Mouse (Mus musculus) hindbrain, embryonic 10.5 days (tissue): ENCODE measurements around the gene Sun2. TPM values are rescaled to one million over a fixed set of nuclear protein-coding genes. Genes with fewer than 3 reads are reported as not detected.

Experiments
- DNase-seq: peaks from one replicate; pipeline ENCODE4 v3.0.0-alpha.2; 2017; ENCODE audit warnings: low spot score
- H3K27ac ChIP-seq: fragments of 300-500 bp; sonication (generic); 2 replicates; pipeline ENCODE4 v1.5.1; 2016; ENCODE audit warnings: mild to moderate bottlenecking, moderate library complexity
- H3K27me3 ChIP-seq: fragments of 300-500 bp; sonication (generic); 2 replicates; pipeline ENCODE4 v1.6.1; 2016; ENCODE audit warnings: mild to moderate bottlenecking; ENCODE audit not compliant: poor library complexity, insufficient read depth, severe bottlenecking
- H3K36me3 ChIP-seq: fragments of 300-500 bp; sonication (generic); 2 replicates; pipeline ENCODE4 v1.6.1; 2016; ENCODE audit warnings: mild to moderate bottlenecking, moderate library complexity
- H3K4me1 ChIP-seq: fragments of 300-500 bp; sonication (generic); replicated peaks from 2 replicates; pipeline ENCODE4 v1.6.1; 2016; ENCODE audit warnings: mild to moderate bottlenecking
- H3K4me3 ChIP-seq: fragments of 300-500 bp; sonication (generic); 2 replicates; pipeline ENCODE4 v1.5.1; 2016; ENCODE audit warnings: mild to moderate bottlenecking, moderate library complexity
- H3K9me3 ChIP-seq: fragments of 300-500 bp; sonication (generic); 2 replicates; pipeline ENCODE4 v1.6.1; 2016; ENCODE audit warnings: mild to moderate bottlenecking, moderate library complexity
- WGBS: fragments of 180-500 bp; shearing (Covaris S2); methylation state at CpG from one replicate; pipeline ENCODE4 v1.1.7; 2016; 5-methylcytosine and 5-hydroxymethylcytosine counted together
- polyA plus RNA-seq: library from polyadenylated mRNA; unstranded; fragments of >200 nt; fragmentation: Nextera tagmentation; extraction: Ambion mirVana; gene quantifications from 2 replicates; pipeline ENCODE4 v1.2.1, GENCODE M21; 2016

Sun2 gene
- polyA plus RNA-seq, result 2.0 and 5.0 TPM in 2 replicates

- Histone ChIP-seq H3K4me1 (peaks cover 38% of the 10 kb centered on the region), H3K27ac (peak within 1 kb of the TSS; percentile 97), H3K36me3 (peaks cover 27% of the 10 kb centered on the region), H3K27me3 (no peaks in the 10 kb centered on the region), H3K9me3 (0 out of 2 replicates have a peak, but pooled peaks cover 4% of the 10 kb centered on the region), H3K4me3 (peak within 1 kb of the TSS; percentile 96)
- WGBS, result 1% methylated on average over 93 of the region's 93 CpGs
- DNase-seq, result peak; percentile 90
These were observed at the start of gene Sun2 for GRCm38 (mm10) chr15:79741921-79742705. Gene Sun2, minus strand, starts transcription at chr15:79742536.

- H3K4me3 ChIP-seq, result no peak overlapping the region
- no peak overlapping the region for H3K27ac ChIP-seq
- no peaks in the 10 kb centered on the region for H3K36me3 ChIP-seq
- H3K4me1 ChIP-seq, result peaks cover 42% of the 10 kb centered on the region
- peaks cover 57% of the 10 kb centered on the region for H3K27me3 ChIP-seq
- no peaks in the 10 kb centered on the region for H3K9me3 ChIP-seq
- WGBS, result 4% methylated on average over 12 of the region's 12 CpGs
- peak; percentile 75 for DNase-seq
These were observed 49.2 kb upstream of the Sun2 start for GRCm38 (mm10) chr15:79791502-79791901.

- WGBS, result 85% methylated on average over 6 of the region's 6 CpGs
- Histone ChIP-seq H3K27me3 (peaks cover 53% of the 10 kb centered on the region), H3K4me1 (peaks cover 46% of the 10 kb centered on the region), H3K36me3 (no peaks in the 10 kb centered on the region), H3K4me3 (no peak overlapping the region), H3K27ac (no peak overlapping the region), H3K9me3 (no peaks in the 10 kb centered on the region)
- no peak for DNase-seq
These were observed 48.6 kb upstream of the Sun2 start for GRCm38 (mm10) chr15:79790905-79791304.

- no peak overlapping the region for H3K27ac ChIP-seq
- no peak for DNase-seq
- H3K4me1 ChIP-seq, result peaks cover 48% of the 10 kb centered on the region
- no peaks in the 10 kb centered on the region for H3K36me3 ChIP-seq
- 57% methylated on average over 8 of the region's 8 CpGs for WGBS
- H3K9me3 ChIP-seq, result no peaks in the 10 kb centered on the region
- peaks cover 50% of the 10 kb centered on the region for H3K27me3 ChIP-seq
- H3K4me3 ChIP-seq, result no peak overlapping the region
These were observed 47.8 kb upstream of the Sun2 start for GRCm38 (mm10) chr15:79790111-79790510.

GRCm38 (mm10) chr15:79787815-79788214, 45.5 kb upstream of the Sun2 start:
- no peak overlapping the region for H3K4me3 ChIP-seq
- peak; percentile 17 for DNase-seq
- no peaks in the 10 kb centered on the region for H3K36me3 ChIP-seq
- H3K4me1 ChIP-seq, result peaks cover 41% of the 10 kb centered on the region
- H3K27me3 ChIP-seq, result peaks cover 31% of the 10 kb centered on the region
- H3K9me3 ChIP-seq, result no peaks in the 10 kb centered on the region
- peak overlapping the region; percentile 74 for H3K27ac ChIP-seq
- 58% methylated on average over 8 of the region's 8 CpGs for WGBS

GRCm38 (mm10) chr15:79785056-79785455, 42.7 kb upstream of the Sun2 start:
- Histone ChIP-seq H3K9me3 (no peaks in the 10 kb centered on the region), H3K27ac (no peak overlapping the region), H3K4me3 (no peak overlapping the region), H3K27me3 (0 out of 2 replicates have a peak, but pooled peaks cover 4% of the 10 kb centered on the region), H3K4me1 (peaks cover 25% of the 10 kb centered on the region), H3K36me3 (no peaks in the 10 kb centered on the region)
- WGBS, result 63% methylated on average over 1 of the region's 1 CpGs
- no peak for DNase-seq

GRCm38 (mm10) chr15:79777749-79778148, 35.4 kb upstream of the Sun2 start, which contains the start of gene Dnal4:
Gene Dnal4, minus strand, starts transcription at chr15:79777849.
- H3K27me3 ChIP-seq, result no peaks in the 10 kb centered on the region
- H3K36me3 ChIP-seq, result no peaks in the 10 kb centered on the region
- H3K27ac ChIP-seq, result no peak within 1 kb of the TSS
- H3K4me1 ChIP-seq, result peaks cover 26% of the 10 kb centered on the region
- H3K9me3 ChIP-seq, result peaks cover 3% of the 10 kb centered on the region; the same call in 1 of the 2 replicates
- H3K4me3 ChIP-seq, result no peak within 1 kb of the TSS
- DNase-seq, result no peak

GRCm38 (mm10) chr15:79775662-79776061, 33.3 kb upstream of the Sun2 start:
- H3K27ac ChIP-seq, result no peak overlapping the region
- H3K27me3 ChIP-seq, result no peaks in the 10 kb centered on the region
- whole genome bisulfite sequencing, result 63% methylated on average over 7 of the region's 7 CpGs
- peaks cover 3% of the 10 kb centered on the region; the same call in 1 of the 2 replicates for H3K9me3 ChIP-seq
- DNase-seq, result no peak
- H3K36me3 ChIP-seq, result no peaks in the 10 kb centered on the region
- H3K4me1 ChIP-seq, result peaks cover 29% of the 10 kb centered on the region
- no peak overlapping the region for H3K4me3 ChIP-seq

- Histone ChIP-seq H3K9me3 (peaks cover 3% of the 10 kb centered on the region; the same call in 1 of the 2 replicates), H3K4me3 (peak overlapping the region; percentile 74), H3K27me3 (no peaks in the 10 kb centered on the region), H3K27ac (peak overlapping the region; percentile 91), H3K4me1 (peaks cover 29% of the 10 kb centered on the region), H3K36me3 (no peaks in the 10 kb centered on the region)
- DNase-seq, result peak; percentile 95
- under 1% methylated on average over 50 of the region's 50 CpGs for WGBS
These were observed 32.0 kb upstream of the Sun2 start for GRCm38 (mm10) chr15:79774117-79775027.

GRCm38 (mm10) chr15:79770629-79771240, 28.4 kb upstream of the Sun2 start:
- Histone ChIP-seq H3K4me3 (no peak overlapping the region), H3K9me3 (no peaks in the 10 kb centered on the region), H3K27ac (no peak overlapping the region), H3K4me1 (peaks cover 31% of the 10 kb centered on the region), H3K36me3 (0 out of 2 replicates have a peak, but pooled peaks cover 2% of the 10 kb centered on the region), H3K27me3 (no peaks in the 10 kb centered on the region)
- 93% methylated on average over 21 of the region's 21 CpGs for WGBS
- no peak for DNase-seq

- peaks cover 11% of the 10 kb centered on the region for H3K4me1 ChIP-seq
- H3K4me3 ChIP-seq, result no peak overlapping the region
- H3K27me3 ChIP-seq, result no peaks in the 10 kb centered on the region
- H3K9me3 ChIP-seq, result no peaks in the 10 kb centered on the region
- 59% methylated on average over 6 of the region's 6 CpGs for WGBS
- H3K36me3 ChIP-seq, result peaks cover 25% of the 10 kb centered on the region
- DNase-seq, result no peak
- no peak overlapping the region for H3K27ac ChIP-seq
These were observed 26.0 kb upstream of the Sun2 start for GRCm38 (mm10) chr15:79768302-79768701.

GRCm38 (mm10) chr15:79767327-79767961, 25.1 kb upstream of the Sun2 start:
- WGBS, result 92% methylated on average over 16 of the region's 16 CpGs
- peaks cover 3% of the 10 kb centered on the region; the same call in 1 of the 2 replicates for H3K4me1 ChIP-seq
- no peak overlapping the region for H3K4me3 ChIP-seq

More at GRCm38 (mm10) chr15:79767327-79767961, 25.1 kb upstream of the Sun2 start:
- Histone ChIP-seq H3K27me3 (no peaks in the 10 kb centered on the region), H3K9me3 (no peaks in the 10 kb centered on the region), H3K36me3 (peaks cover 33% of the 10 kb centered on the region), H3K27ac (no peak overlapping the region)
- no peak for DNase-seq
